Mouse (Mus musculus): Measurements from ENCODE around the gene Ttll1.

DNA sequence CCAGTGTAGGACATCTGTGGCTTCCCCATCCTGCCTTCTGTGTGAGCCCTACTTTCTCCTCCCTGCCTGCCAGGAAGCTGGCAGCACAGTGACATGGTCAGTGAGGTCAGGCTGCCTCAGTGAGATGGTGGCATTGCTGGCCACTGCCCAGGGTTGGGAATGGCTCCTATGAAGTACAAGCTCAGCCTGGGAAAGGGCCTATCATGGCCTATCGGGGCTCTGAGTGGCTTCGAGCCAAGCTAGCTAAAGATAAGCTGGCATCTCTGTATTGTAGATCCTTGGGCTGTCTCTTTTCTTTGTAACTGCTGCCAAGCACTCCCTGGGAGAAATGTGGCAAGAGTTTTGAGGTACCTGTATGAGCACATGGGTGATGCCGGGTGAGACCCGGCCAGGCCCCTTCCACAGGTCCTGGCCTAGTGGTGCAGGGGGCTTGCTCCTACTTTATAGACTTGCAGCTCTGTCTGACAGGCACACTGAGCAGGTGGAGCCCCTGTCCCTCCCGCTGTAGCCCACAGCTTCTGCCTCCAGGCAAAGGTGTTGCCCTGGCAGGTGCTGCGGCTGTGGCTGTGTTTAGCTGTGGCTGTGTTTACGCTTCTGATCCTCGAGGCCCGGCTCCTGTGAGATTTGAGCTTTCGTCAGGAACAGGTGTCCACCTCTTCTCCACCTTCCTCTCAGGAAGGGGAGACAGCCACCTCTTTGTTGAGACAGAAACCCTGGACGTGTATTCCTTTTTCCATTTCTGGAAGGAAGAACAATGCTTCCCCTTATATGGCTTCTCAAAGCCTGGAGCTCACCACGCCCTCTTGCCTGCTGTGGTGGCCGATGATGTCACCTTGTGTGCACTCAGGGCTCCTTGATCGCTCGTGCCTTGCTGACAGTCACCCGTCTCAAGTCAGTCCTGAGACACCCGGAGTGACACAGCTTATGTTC is 24.5 kb upstream of the Ttll1 start:
- TF ChIP-seq CTCF (IDR thresholded peaks at IDR 0.05) (no peak), EP300 (IDR thresholded peaks at IDR 0.05) (no peak)
